Mouse (Mus musculus) heart, postnatal 25 days (tissue): Measurements from ENCODE around the gene Lonp2. TPM values are rescaled to one million over a fixed set of nuclear protein-coding genes. Genes with fewer than 3 reads are reported as not detected.

Experiments
- DNase-seq: peaks from one replicate; pipeline ENCODE4 v3.0.0; 2022; ENCODE audit warnings: low spot score
- intact Hi-C: fragments of 180-260 bp; cut with DNase I; formaldehyde crosslinking; loops from one replicate; pipeline ENCODE4 v1.15.1; 2025
- total RNA-seq, 2 experiments: library from RNA; stranded (reverse); gene quantifications; 2 replicates each; pipeline ENCODE4 v1.2.3; 2021

Gene Lonp2
- total RNA-seq, 2 experiments from 2014 or later, result 74.9 to 75.2 TPM

DNA sequence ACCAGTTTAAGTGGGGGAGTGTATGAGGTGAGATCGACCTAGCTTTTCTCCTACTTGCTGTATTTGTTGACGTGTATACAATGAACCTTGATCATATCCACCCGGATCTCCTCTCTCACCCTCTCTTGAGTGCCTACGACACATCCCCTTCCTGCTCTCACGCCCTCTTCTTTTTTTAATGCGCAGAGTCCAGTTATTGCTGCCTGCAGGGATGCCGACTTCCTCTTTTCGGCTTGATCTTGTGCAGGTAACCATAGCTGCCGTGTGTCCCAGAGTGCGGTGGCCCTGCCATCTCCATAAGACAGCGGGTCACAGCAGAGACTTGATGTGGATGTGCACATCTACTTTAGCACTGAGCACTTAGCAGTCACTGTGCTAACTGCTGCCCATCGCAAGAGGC is 75.6 kb downstream of the Lonp2 start:
- no peak for DNase-seq
- intact Hi-C loops, result no loop called here

GRCm38 (mm10) chr8:86702453-86702852 is 78.6 kb downstream of the Lonp2 start:
- intact Hi-C loops, result no loop called here

GRCm38 (mm10) chr8:86705317-86705716 is 81.5 kb downstream of the Lonp2 start:
- intact Hi-C loops, result no loop called here
- DNase-seq, result no peak

More at GRCm38 (mm10) chr8:86702453-86702852, 78.6 kb downstream of the Lonp2 start:
- DNase-seq, result no peak

DNA sequence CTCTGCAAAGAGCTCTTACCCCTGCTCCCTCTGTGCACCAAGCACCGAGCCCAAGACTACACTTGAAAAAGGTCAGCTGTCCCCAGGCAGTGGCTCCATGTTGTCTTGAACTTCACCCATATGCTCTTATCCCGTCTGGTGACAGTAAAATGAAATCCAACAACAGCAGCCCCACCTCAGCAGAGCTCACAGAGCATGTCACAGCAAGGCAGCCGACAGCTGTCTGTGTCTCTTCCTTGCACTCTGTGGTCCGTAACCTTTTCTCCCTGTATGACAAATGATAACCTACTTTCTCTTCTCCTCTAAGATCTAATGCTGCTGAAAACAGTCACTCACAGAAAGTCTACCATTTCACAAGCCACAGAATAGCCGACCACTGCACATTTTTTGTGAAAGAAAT is 82.9 kb downstream of the Lonp2 start:
- DNase-seq, result no peak
- intact Hi-C loops, result no loop called here

DNA sequence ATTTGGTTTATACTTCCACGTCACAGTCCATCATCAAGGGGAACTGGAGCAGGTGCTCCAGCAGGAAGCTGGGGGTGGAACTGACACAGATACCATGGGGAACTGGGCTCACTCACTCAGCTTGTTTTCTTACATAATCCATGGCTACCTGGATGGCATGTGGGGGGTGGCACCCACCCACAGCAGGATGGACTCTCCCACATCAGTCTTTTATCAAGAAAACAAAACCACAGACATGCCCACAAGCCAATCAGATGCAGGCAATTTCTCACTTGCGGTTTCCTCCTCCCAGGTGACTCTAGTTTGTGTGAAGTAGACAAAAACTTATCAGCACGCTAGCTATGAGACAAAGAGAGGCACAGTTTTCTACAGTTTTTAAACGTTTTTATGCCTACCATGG is 84.0 kb downstream of the Lonp2 start:
- DNase-seq, result no peak
- intact Hi-C loops, result no loop called here

- DNase-seq, result no peak
- intact Hi-C loops, result no loop called here
Observed at GRCm38 (mm10) chr8:86712594-86712993, 88.8 kb downstream of the Lonp2 start.

DNA sequence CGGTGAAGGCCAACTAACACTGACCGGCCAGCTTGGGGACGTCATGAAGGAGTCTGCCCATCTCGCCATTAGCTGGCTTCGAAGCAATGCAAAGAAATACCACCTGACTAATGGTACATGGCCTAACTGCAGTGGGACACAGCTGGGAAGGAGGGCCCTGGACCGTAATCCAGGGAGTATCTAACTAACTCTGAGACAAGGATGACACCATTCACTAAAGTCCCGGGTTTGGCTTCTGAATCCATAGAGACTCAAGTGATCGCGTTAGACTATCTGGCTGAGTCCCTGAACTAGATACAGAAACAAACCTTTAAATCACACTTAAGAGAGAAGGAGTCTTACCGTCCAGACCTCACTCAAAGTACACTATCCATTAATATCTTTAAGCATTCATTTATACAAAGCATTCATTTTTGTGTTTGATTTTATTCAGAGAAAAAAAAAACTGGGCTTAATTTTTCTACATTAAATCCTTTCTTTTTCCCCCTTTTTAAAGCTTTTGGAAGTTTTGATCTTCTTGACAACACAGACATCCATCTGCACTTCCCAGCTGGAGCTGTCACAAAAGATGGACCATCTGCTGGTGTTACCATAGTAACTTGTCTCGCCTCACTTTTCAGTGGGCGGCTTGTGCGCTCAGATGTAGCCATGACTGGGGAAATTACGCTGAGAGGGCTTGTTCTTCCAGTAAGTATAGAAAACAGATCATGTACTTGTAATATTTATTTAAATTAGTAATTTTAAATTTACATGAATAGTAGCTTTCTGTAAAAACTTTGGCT is 89.8 kb downstream of the Lonp2 start:
- no peak for DNase-seq
- intact Hi-C loops, result no loop called here

GRCm38 (mm10) chr8:86718332-86718994 is 94.6 kb downstream of the Lonp2 start:
- DNase-seq, result no peak
- intact Hi-C loops, result no loop called here

DNA sequence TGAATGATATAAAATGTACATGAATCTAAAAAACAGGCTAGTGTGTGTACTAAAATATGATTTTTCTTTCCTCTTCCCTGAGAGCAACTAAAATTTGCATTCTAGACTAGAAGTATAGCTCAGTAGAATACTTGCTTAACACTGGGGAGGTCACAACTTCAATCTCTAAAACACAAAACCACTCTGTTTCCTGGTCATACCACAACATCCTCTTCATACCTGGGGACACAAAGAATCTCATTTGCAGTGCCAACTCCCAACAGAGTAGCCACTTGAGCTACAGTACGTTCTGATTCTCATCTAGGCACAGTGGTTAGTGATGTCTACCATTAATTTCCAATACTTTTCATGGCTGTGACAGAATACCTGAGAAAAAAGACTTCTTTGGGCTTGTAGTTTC is 95.5 kb downstream of the Lonp2 start:
- intact Hi-C loops, result no loop called here
- DNase-seq, result no peak

DNA sequence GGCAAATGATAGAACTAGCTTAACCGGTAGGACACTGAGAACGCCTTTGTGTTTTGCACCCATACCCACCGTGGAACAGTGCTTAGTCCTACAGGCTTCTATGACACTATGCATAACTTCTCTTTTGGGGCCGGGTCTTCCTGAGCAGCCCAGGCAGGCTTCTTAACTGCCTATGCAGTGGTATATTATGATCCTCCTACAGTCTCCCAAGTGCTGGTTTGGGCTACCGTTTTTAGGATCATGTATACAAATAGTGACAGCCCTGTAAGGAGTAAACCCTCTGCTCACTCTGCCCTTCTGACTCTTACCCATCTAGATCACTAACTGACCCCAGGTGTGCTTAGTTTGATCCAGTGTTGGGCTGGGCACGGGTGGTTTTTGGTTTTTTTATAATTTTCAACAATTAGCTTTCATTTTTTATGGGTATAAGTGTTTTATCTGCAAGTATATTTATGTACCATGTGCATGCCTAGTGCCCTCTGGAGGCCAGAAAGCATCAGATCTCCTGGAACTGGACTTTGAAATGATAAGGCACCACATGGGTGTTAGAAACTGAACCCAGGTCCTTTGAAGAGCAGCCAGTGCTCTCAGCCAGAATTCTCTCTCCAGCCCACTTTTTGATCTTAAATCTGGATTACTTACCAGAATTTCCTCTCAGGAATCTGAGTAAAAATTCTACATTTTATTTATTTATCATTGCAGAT is 97.1 kb downstream of the Lonp2 start:
- no peak for DNase-seq
- intact Hi-C loops, result no loop called here

DNA sequence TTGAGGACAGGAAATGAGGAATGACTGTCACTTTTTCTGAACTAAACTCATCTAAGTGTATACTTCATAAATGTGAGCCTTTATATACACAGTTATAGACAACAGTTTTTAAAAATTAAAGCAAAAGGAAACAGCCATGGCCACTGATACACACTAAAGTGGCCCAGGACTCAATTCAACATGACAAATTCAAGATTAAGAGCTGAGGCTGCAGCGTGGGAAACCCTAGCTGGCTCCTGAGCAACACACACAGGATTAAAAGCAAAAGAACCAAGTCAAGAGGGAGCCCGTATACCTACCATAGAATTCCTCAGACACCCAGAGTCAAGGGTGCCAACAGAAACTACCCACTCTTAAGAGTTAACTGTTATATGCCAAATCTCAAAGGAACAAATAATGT is 97.6 kb downstream of the Lonp2 start:
- no peak for DNase-seq
- intact Hi-C loops, result no loop called here

DNA sequence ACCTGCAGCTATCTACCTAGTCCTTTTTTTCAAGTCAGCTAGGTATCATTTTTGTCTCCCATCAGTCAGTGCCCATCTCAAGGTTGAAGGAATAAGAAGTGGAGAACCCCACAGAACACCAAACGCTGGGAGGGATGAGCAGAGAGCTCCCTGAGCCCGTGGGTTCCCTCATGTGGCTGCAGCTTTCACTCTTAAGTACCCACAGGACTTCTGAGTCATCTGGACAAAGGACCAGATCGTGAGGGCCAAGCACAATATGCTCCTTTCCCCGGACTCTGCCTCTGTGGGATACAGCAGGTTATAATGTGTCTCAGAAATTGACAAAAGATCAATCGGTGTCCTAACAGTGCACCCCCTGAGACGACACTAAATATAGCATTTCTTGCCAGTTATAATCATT is 103.1 kb downstream of the Lonp2 start:
- no peak for DNase-seq
- intact Hi-C loops, result no loop called here

- intact Hi-C loops, result no loop called here
- no peak for DNase-seq
Observed at GRCm38 (mm10) chr8:86728224-86728950, 104.5 kb downstream of the Lonp2 start.

DNA sequence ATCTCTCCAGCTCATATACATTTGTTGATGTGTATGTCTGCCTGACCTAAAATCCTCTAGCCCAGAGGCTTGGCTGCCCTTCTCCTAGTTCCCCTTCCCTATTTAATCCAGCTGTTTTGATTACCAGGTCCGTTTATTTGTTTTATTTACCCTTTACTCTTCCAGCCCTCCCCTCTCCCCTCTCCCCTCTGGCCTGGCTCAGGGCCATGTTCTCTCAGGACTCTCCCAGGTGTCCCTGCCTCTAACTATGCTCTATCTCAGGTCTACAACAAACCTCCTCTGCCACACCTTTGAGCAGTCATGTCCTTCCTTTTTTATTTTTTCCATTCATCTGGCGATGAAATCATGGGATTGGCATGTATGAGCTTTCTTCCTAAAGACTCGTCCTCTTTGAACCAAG is 106.5 kb downstream of the Lonp2 start:
- DNase-seq, result no peak
- intact Hi-C loops, result no loop called here

GRCm38 (mm10) chr8:86730860-86731259 is 107.0 kb downstream of the Lonp2 start:
- intact Hi-C loops, result no loop called here
- no peak for DNase-seq

DNA sequence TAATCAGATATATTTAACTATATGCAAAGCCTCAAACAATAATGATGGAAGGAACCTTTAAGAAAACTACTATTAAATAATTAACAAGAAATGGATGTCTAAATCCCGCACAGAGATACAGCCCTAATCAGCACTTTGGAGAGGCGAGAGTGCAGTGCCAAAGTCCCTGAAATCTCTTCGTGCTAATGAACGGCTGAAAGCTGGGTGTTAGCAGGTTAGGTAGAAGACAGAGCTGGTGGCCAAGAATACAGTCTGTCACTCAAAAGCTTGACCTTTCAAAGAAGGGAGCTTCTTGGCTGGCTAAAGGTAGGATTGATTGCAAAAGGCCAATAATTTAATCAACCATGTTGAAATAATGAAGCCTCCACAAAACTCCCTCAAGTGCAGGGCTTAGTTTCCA is 110.3 kb downstream of the Lonp2 start:
- intact Hi-C loops, result no loop called here
- DNase-seq, result no peak

GRCm38 (mm10) chr8:86734954-86735353 is 111.1 kb downstream of the Lonp2 start:
- DNase-seq, result no peak
- intact Hi-C loops, result no loop called here

DNA sequence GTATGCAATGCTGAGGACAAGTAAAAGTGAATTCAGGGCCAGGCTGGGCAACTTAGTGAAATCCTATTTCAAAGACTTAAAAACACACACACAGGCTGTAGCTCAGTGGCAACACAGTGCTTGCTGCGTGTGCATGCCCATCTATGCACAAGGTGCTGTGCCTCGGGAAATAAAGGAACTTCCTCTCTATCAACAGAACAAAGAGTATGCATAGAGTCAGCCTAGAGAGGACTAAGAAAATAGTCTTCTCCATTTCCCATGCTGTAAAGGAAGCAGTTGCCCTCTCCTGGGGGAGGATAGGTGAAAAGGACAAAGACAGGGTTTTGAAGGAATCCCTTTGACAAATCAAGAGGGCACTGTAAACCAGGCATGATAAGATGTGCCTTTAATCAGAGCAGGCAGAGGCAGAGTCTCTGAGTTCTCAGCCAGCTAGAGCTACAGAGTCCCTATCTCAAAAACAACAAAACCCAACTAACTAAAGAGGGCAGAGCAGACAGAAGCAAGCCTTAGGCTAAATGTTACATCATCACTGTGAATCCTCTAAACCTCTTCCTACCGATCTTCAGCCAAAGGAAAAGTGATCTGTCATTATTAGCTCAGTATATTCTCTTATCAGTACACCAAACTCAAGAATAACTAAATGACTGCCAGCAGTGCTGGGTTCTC is 111.7 kb downstream of the Lonp2 start:
- intact Hi-C loops, result no loop called here
- DNase-seq, result no peak

- intact Hi-C loops, result no loop called here
- DNase-seq, result no peak
Observed at GRCm38 (mm10) chr8:86740899-86741298, 117.1 kb downstream of the Lonp2 start.

DNA sequence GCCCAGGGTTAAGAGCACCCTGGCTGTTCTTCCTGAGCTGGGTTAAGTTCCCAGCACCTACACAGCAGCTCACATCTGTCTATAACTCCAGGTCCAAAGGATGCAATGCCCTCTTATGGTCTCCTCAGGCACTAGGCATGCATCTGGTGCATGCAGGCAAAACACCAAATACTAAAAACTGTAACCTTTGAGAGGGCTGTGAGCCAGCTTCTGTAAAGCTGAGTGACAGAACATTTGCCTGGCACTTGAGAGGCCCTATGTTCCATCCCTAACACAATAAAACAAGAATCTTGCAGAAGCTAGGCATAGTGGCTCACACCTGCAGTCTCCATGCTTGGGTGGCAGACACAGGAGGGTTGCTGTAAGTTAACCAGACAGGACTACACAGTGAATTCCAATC is 117.8 kb downstream of the Lonp2 start:
- intact Hi-C loops, result no loop called here

More for the DNA sequence above, 117.8 kb downstream of the Lonp2 start:
- no peak for DNase-seq
